Mouse (Mus musculus) liver, adult 2 months (tissue): ENCODE results near the gene C1qa. TPM values are rescaled to one million over a fixed set of nuclear protein-coding genes. Genes with fewer than 3 reads are reported as not detected.
A peak's percentile ranks its signal among the peaks of the same experiment; 100 is the strongest.

ENCODE experiments used
- DNase-seq: peaks from one replicate; pipeline ENCODE4 v3.0.0-alpha.2; 2011; ENCODE audit warnings: low read depth, low spot score; ENCODE audit errors: extremely low read depth
- H3K27ac ChIP-seq: fragments of 200-500 bp; replicated peaks from 2 replicates; pipeline ENCODE4 v1.5.1; 2012; ENCODE audit warnings: low read depth, mild to moderate bottlenecking, control low read depth, inconsistent platforms, low read length; ENCODE audit not compliant: insufficient read depth
- H3K27me3 ChIP-seq: fragments of 200-500 bp; 2 replicates; pipeline ENCODE4 v1.6.1; 2012; ENCODE audit warnings: mild to moderate bottlenecking, moderate library complexity, low read length, inconsistent platforms; ENCODE audit not compliant: control insufficient read depth, insufficient read depth
- H3K36me3 ChIP-seq: fragments of 200-500 bp; 2 replicates; pipeline ENCODE4 v1.6.1; 2012; ENCODE audit warnings: low read length, inconsistent platforms; ENCODE audit not compliant: control insufficient read depth, insufficient read depth
- H3K4me1 ChIP-seq: fragments of 200-500 bp; 2 replicates; pipeline ENCODE4 v1.6.1; 2011; ENCODE audit warnings: low read length; ENCODE audit not compliant: control insufficient read depth, insufficient read depth
- H3K4me3 ChIP-seq: fragments of 200-500 bp; 2 replicates; pipeline ENCODE4 v1.5.1; 2011; ENCODE audit warnings: low read depth, mild to moderate bottlenecking, control low read depth, low read length, moderate library complexity; ENCODE audit not compliant: insufficient read depth
- H3K79me2 ChIP-seq: fragments of 200-500 bp; 2 replicates; pipeline ENCODE4 v1.6.1; 2012; ENCODE audit warnings: inconsistent platforms, mild to moderate bottlenecking, low read length, moderate library complexity; ENCODE audit not compliant: control insufficient read depth, insufficient read depth
- H3K9ac ChIP-seq: fragments of 200-500 bp; 2 replicates; pipeline ENCODE4 v1.6.1; 2012; ENCODE audit warnings: low read depth, mild to moderate bottlenecking, control low read depth, inconsistent platforms, low read length
- CTCF ChIP-seq: fragments of 200-500 bp; IDR thresholded peaks from 2 replicates; pipeline ENCODE4 v1.5.1; 2011; ENCODE audit warnings: low read depth, low read length, control low read depth
- POLR2A ChIP-seq: fragments of 200-500 bp; IDR thresholded peaks from 2 replicates; pipeline ENCODE4 v1.6.1; 2011; ENCODE audit warnings: low read length, control low read depth; ENCODE audit not compliant: insufficient read depth; ENCODE audit errors: extremely low read depth
- WGBS: fragments of 180-500 bp; shearing (Covaris S2); methylation state at CpG from one replicate; pipeline ENCODE4 v1.1.7; 2018; 5-methylcytosine and 5-hydroxymethylcytosine counted together
- polyA plus RNA-seq: library from polyadenylated mRNA; depleted of rRNA; stranded (reverse); fragments of >200 nt; gene quantifications from 2 replicates; pipeline ENCODE4 v1.2.3, GENCODE M21; 2012
- total RNA-seq: library from RNA; depleted of rRNA; stranded (reverse); fragments of >200 nt; gene quantifications from 2 replicates; pipeline ENCODE4 v1.2.3, GENCODE M21; 2014

Gene C1qa
- total and polyA plus RNA-seq, 2 experiments: 76.4 to 86.2 TPM

DNA sequence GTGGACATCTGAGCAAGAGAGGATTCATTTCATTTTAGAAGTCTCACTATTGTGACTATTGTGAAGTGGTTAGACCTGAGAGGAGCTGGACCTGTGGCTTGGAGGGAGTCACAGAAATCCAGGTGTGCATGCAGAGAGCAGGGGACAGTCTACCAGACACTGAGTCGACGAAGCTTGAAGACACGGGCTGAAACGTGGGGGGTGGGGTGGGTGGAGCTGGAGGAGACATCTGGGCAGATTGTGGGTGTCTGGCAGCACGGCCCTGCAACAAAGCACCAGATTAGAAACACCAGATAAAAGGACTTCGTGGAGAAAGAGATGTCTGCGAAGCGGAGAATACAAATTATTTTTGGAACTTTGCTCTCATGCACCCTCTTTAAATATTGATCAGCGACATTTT is 35.1 kb downstream of the C1qa start:
- Histone ChIP-seq H3K27me3 (no peaks in the 10 kb centered on the region; the same call in 1 of the 2 replicates), H3K4me1 (no peaks in the 10 kb centered on the region), H3K36me3 (no peaks in the 10 kb centered on the region), H3K79me2 (no peaks in the 10 kb centered on the region), H3K4me3 (no peak overlapping the region), H3K9ac (no peak overlapping the region), H3K27ac (no peak overlapping the region)
- TF ChIP-seq CTCF (no peak), POLR2A (no peak)
- no peak for DNase-seq
- WGBS: 57% methylated on average over 9 of the region's 9 CpGs

DNA sequence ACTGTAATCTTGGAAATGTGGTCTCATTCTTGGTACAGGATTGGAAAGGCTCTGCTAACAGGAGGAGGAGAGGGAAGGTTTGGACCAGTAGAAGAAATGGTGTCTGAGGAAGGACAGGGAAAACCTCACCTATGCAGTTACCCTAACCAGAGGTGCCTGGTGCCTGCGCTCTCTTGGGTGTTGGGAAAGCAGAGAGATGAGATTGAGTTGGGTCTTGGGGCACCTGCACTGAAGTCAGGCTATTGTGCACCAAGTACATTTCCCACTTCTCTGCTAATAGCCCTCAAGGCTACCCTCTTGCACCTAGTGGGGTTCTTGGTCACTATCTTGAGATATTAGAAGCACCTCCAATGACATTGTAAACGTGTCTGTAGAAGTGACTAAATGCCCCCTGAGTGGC is 36.2 kb downstream of the C1qa start:
- WGBS: 71% methylated on average over 2 of the region's 2 CpGs
- no peak for DNase-seq
- Histone ChIP-seq H3K27ac (no peak overlapping the region), H3K4me1 (no peaks in the 10 kb centered on the region), H3K79me2 (no peaks in the 10 kb centered on the region), H3K4me3 (no peak overlapping the region), H3K36me3 (no peaks in the 10 kb centered on the region), H3K27me3 (no peaks in the 10 kb centered on the region; the same call in 1 of the 2 replicates), H3K9ac (no peak overlapping the region)
- TF ChIP-seq CTCF (no peak), POLR2A (no peak)

DNA sequence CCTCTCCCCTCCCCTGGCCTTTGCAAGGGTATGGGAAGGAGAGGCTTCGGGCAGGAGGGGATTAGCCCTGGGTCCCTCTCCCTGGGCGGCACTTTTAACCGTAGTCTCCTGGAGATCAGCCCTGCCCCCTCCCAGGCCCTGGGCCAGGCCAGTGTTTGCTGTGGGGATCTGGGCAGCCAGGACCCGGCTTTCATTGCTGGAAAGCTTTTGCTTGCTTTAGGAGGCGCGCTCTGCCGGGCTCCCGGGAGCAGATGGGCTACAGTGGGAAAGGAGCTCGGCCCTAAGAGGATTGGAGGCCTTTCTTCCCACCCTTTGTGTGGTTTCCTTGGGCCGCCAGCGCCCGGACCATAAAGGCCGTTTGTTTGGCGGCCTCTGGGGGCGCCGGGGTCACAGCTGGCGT is 36.8 kb downstream of the C1qa start:
- Histone ChIP-seq H3K27ac (no peak overlapping the region), H3K79me2 (no peaks in the 10 kb centered on the region), H3K9ac (no peak overlapping the region), H3K4me3 (no peak overlapping the region), H3K4me1 (no peaks in the 10 kb centered on the region), H3K36me3 (no peaks in the 10 kb centered on the region), H3K27me3 (no peaks in the 10 kb centered on the region; the same call in 1 of the 2 replicates)
- DNase-seq: no peak
- WGBS: 11% methylated on average over 17 of the region's 17 CpGs
- no peak for TF ChIP-seq POLR2A

DNA sequence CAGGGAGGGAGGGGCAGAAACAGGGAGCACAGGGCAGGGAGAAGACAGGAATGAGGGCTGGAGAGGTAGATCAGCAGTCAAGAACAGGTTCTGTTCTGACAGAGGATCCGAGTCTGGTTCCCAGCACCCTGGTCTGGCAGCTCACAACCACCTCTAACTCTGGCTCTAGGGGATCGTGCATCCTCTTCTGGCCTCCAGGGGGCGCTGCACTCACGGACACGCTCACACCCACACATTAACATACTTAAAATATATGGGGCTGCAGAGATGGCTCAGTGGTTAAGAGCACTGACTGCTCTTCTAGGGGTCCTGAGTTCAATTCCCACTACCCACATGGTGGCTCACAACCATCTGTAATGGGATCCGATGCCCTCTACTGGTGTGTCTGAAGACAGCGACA is 38.6 kb downstream of the C1qa start:
- Histone ChIP-seq H3K4me1 (no peaks in the 10 kb centered on the region), H3K79me2 (no peaks in the 10 kb centered on the region), H3K36me3 (no peaks in the 10 kb centered on the region), H3K27ac (no peak overlapping the region), H3K27me3 (no peaks in the 10 kb centered on the region; the same call in 1 of the 2 replicates), H3K9ac (no peak overlapping the region), H3K4me3 (no peak overlapping the region)
- 82% methylated on average over 7 of the region's 7 CpGs for WGBS
- no peak for DNase-seq
- TF ChIP-seq CTCF (peak; percentile 44), POLR2A (no peak)

DNA sequence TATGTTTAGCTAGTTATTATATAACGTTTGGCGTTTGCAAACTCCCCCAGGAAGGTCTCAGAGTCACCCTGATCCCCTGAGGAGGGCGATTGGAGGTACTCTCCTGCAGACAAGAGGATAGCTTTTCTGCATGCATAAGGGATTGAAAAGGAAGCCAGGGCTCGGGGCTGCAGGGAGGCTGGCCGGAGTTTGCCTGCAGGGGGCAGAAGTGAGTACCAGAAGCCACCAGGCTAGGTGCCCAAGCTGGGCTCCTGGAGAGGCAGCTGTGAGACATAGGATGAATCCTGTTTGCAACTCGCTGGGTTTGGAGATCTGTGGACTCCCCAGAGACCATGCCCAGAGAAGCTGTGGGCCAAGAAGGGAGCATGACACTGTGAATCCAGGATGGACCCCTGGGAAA is 43.5 kb downstream of the C1qa start:
- H3K27ac ChIP-seq: no peak overlapping the region
- WGBS: 34% methylated on average over 6 of the region's 6 CpGs

DNA sequence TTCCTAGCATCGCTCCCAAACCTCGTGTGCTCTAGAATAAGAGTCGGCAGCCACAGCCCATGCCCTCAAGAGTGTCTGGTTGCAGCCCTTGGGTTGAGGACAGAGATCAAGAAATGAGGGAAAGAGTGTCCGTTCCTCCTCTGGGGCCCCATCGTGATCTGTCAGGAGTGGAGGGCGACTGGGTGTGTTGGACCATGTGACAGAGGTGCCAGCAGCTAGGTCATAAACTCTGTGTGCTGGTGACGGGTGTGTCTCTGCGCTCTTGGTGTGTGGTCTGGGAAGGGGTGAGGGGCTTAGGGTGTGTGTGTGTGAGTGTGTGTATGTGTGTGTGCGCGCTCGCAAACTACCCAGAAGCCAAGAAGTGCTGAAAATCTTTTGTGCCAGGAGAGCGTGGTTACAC is 45.6 kb downstream of the C1qa start:
- no peak overlapping the region for H3K4me3 ChIP-seq
- H3K27me3 ChIP-seq: no peaks in the 10 kb centered on the region
- no peak for DNase-seq
- no peak overlapping the region for H3K27ac ChIP-seq
- H3K9ac ChIP-seq: no peak overlapping the region
- no peaks in the 10 kb centered on the region for H3K79me2 ChIP-seq
- no peaks in the 10 kb centered on the region for H3K4me1 ChIP-seq
- no peak for TF ChIP-seq CTCF
- no peak for TF ChIP-seq POLR2A
- WGBS: 88% methylated on average over 12 of the region's 12 CpGs
- no peaks in the 10 kb centered on the region for H3K36me3 ChIP-seq

More for the DNA sequence above, 43.5 kb downstream of the C1qa start:
- H3K27me3 ChIP-seq: no peaks in the 10 kb centered on the region
- no peak for DNase-seq
- no peak overlapping the region for H3K9ac ChIP-seq
- no peaks in the 10 kb centered on the region for H3K4me1 ChIP-seq
- H3K36me3 ChIP-seq: no peaks in the 10 kb centered on the region
- H3K4me3 ChIP-seq: no peak overlapping the region
- H3K79me2 ChIP-seq: no peaks in the 10 kb centered on the region
- TF ChIP-seq CTCF (peak; percentile 31), POLR2A (no peak)
